Mouse (Mus musculus) large intestine, adult 2 months (tissue): ENCODE results near the gene Acta1. TPM values are rescaled to one million over a fixed set of nuclear protein-coding genes. Genes with fewer than 3 reads are reported as not detected.

ENCODE experiments used
- DNase-seq: peaks from one replicate; pipeline ENCODE4 v3.0.0-alpha.2; 2012; ENCODE audit warnings: low read depth, low spot score
- WGBS: fragments of 180-500 bp; shearing (Covaris S2); methylation state at CpG from one replicate; pipeline ENCODE4 v1.1.7; 2018; 5-methylcytosine and 5-hydroxymethylcytosine counted together
- polyA plus RNA-seq: library from polyadenylated mRNA; depleted of rRNA; stranded (reverse); fragments of >200 nt; gene quantifications from 2 replicates; pipeline ENCODE4 v1.2.3, GENCODE M21; 2012; rRNA removed

The Acta1 gene
- polyA plus RNA-seq, 1 experiment = 32.6 TPM

GRCm38 (mm10) chr8:123851590-123851989 is 43.0 kb downstream of the Acta1 start:
- 28% methylated on average over 5 of the region's 5 CpGs for WGBS
- no peak for DNase-seq

GRCm38 (mm10) chr8:123849352-123849751 is 45.2 kb downstream of the Acta1 start:
- WGBS = 78% methylated on average over 4 of the region's 4 CpGs
- DNase-seq = no peak

GRCm38 (mm10) chr8:123847546-123847945 is 47.0 kb downstream of the Acta1 start:
- DNase-seq = no peak
- 33% methylated on average over 3 of the region's 3 CpGs for WGBS

GRCm38 (mm10) chr8:123846509-123846908 is 48.0 kb downstream of the Acta1 start:
- WGBS = 86% methylated on average over 12 of the region's 12 CpGs
- no peak for DNase-seq

GRCm38 (mm10) chr8:123845991-123846390 is 48.6 kb downstream of the Acta1 start:
- no peak for DNase-seq
- WGBS = 92% methylated on average over 10 of the region's 10 CpGs

- WGBS = 82% methylated on average over 13 of the region's 13 CpGs
- no peak for DNase-seq
These were observed 49.4 kb downstream of the Acta1 start for GRCm38 (mm10) chr8:123845114-123845513.

GRCm38 (mm10) chr8:123844341-123844740 is 50.2 kb downstream of the Acta1 start:
- DNase-seq = no peak

GRCm38 (mm10) chr8:123842086-123842485 is 52.5 kb downstream of the Acta1 start:
- DNase-seq = no peak
- WGBS = 88% methylated on average over 12 of the region's 12 CpGs

More at GRCm38 (mm10) chr8:123844341-123844740, 50.2 kb downstream of the Acta1 start:
- WGBS = 86% methylated on average over 7 of the region's 7 CpGs

Other genes starting within 250 kb of the Acta1 start
- gene Rhou, start 240.8 kb downstream of the Acta1 start, polyA plus RNA-seq = 21.8 and 42.4 TPM in 2 replicates
- 67.2 and 71.0 TPM in 2 replicates for gene Rab4a, start 88.8 kb downstream of the Acta1 start, polyA plus RNA-seq
- gene Ccsap, start 34.5 kb downstream of the Acta1 start, polyA plus RNA-seq = 0.99 and 1.3 TPM in 2 replicates
- gene Nup133, start 54.5 kb upstream of the Acta1 start, polyA plus RNA-seq = 12.5 and 14.4 TPM in 2 replicates
- 12.7 and 23.2 TPM in 2 replicates for gene Abcb10, start 88.4 kb upstream of the Acta1 start, polyA plus RNA-seq
- 32.4 and 40.4 TPM in 2 replicates for gene Taf5l, start 126.6 kb upstream of the Acta1 start, polyA plus RNA-seq
- 4.0 and 6.6 TPM in 2 replicates for gene Urb2, start 126.8 kb upstream of the Acta1 start, polyA plus RNA-seq